Mouse (Mus musculus) frontal cortex, postnatal 14 days (tissue): ENCODE data around the gene Map2k5.

ENCODE experiments used
- DNase-seq, 2 experiments: peaks; one replicate each; pipeline ENCODE4 v3.0.0; 2022; ENCODE audit warnings: low spot score in 2 of 2

The Map2k5 gene

GRCm38 (mm10) chr9:63258768-63259167 lies 118.9 kb downstream of the Map2k5 start:
- DNase-seq: no peak

- no peak for DNase-seq
Measured at GRCm38 (mm10) chr9:63257739-63258138, 120.0 kb downstream of the Map2k5 start.

DNA sequence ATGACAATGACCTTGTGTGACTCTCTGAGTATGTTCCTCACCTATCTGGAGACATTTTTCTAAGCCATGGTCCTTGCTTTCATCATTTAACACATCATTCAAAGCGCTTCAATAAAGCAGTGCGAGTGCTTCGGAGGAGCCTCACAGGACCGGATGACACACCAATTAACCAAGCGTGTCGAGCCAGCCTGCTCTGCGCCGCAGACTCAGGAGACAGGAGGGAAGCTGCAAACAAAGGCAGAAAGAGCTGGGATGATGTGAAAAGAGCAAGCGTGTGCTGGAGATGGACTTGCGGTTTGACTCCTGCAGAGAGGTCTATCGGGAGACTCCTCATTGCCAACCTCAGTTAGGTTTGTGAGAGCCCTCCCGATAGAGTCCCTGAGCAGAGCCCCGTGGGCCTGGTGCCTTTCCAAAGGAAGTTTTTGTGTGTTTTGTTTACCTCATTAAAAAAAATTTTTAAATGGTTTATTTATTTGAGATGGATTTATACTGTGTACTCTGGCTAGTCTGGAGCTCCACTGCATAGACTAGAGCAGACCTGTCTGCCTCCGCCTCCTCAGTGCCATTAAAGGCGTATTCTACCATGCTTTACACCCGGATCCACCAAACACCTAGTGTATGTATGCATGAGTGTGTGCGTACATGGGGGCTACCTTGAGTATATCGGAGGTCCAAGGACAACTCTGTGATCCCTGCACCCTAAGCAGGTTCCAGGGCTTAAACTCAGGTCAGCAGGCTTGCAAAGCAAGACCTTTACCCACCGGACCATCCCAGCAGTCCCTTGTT lies 126.7 kb downstream of the Map2k5 start:
- DNase-seq: no peak

DNA sequence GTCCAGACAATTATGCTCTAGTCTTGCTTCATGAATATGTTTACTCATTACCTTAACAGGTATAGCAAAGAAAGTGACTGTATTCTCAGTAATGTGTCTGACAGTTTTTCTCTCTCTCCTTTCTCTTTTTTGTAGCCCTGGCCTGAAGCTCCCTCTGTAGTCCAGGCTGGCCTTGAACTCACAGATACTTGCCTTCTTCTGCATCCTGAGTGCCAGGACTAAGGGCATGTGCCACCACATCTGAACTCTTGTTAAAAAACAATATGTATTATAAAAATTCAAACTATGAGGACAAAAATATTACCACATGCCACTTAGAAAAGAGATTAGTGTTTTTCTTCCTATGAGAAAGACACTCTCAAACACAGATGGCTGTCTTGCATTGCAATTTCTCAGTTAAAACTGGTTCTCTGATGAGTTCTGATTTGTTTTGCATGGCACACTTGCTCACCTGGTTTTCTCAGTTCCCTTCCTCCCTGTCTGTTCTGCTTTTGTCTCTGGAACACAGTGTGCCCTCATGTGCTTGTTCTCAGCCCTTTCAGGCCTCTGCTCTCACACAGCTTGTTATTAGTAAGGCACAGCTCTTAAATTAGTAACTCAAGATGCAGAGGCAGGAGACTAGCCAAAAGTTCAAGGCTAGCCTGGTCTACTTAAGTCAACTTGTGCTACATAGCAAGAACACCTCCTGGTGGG lies 129.5 kb downstream of the Map2k5 start:
- no peak for DNase-seq

DNA sequence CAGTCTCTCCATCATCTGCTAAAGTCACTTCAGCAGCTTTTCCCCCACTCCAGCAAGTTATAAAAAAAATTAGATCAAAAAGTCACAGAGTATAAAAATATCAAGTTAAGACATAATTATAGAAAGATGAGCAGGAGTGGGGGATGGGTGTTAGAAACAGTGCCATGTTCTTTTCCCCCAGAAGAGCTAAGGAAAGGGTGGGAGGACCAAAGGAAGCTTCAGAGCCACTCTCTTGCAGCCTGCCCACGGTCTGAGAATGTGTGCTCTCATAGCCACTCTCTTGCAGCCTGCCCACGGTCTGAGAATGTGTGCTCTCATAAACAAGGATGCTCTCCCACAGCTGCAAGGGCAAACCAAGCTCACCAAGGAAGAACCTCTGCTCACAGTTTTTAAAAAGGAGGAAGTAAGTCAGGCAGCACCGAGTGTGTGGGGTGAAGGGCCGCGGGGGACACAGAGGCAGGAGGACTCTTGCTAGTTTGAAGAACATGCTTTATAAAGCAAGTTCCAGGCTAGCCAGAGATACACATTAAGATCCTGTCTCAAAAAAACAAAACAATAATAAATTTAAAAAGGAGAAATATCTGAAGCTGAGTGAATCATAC lies 131.0 kb downstream of the Map2k5 start:
- DNase-seq: no peak

GRCm38 (mm10) chr9:63241961-63242360 lies 135.7 kb downstream of the Map2k5 start:
- DNase-seq: no peak

DNA sequence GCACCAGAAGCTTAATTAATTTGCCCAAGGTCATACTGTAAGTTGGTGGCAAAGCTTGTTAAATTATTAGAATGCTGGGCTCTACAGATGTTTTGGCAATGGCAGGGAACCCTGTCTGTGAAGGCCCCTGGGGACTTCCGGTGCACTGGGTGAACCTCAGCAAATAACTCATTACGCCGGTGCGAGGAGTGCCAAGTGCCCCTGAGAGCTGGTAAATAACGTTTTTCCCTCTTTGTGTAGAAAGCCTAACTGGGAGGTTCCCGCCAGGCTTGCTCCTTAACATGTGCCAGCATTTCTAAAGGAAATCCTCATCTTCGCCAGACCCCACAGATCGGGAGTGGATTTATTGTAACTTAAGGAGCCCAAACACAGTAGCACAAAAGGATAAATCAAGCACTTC lies 136.5 kb downstream of the Map2k5 start:
- DNase-seq: no peak

- DNase-seq: no peak
Measured at GRCm38 (mm10) chr9:63234356-63234755, 143.3 kb downstream of the Map2k5 start.

- no peak for DNase-seq
Measured at GRCm38 (mm10) chr9:63230289-63230688, 147.4 kb downstream of the Map2k5 start.

GRCm38 (mm10) chr9:63229124-63229523 lies 148.6 kb downstream of the Map2k5 start:
- DNase-seq: no peak

DNA sequence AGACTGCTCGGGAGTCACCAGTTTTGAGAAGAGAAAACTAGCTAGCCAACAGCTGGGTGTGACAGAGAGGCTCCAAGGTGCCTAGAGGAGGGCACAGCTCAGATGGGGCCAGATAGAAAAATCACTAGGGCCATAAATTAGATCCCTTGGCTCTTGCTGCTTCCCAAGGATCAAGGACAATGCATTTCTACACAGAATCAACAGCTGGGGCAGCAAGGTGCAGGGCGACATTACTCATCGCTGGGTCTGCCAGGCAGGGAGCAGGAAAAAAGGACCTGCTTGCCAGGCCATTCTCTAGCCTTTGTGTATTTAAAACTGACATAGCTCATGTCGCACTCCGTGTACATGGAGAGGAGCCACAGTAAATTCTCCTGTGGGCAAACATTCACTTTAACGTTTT lies 155.5 kb downstream of the Map2k5 start:
- no peak for DNase-seq

- no peak for DNase-seq
Measured at GRCm38 (mm10) chr9:63219851-63220250, 157.9 kb downstream of the Map2k5 start.

GRCm38 (mm10) chr9:63215031-63215430 lies 162.7 kb downstream of the Map2k5 start:
- no peak for DNase-seq

DNA sequence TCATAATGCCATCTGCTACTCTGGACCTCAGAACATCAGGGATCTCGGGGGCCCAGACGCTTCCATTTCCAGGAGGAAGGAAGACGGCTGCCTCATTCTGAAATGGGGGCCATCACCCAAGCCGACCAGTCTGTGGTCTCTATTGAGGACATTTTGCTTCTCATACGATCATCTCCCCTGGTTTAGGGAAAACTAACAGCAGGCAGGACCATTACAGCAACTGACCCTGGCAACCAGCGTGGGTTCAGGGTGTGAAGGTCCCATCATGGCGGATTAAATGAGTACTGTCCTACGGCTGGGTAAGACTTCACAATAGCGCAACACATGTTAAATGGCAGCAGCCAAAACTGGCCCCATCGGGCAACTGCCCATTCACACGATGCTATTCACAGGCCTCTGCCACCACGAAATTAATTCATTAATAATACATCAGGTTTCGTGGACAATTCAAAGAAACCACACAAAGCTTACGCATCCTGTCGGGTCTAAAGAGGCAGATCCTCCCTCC lies 170.9 kb downstream of the Map2k5 start:
- no peak for DNase-seq

- DNase-seq: no peak
Measured at GRCm38 (mm10) chr9:63203461-63203860, 174.2 kb downstream of the Map2k5 start.

- DNase-seq: no peak
Measured at GRCm38 (mm10) chr9:63201376-63202323, 176.1 kb downstream of the Map2k5 start.

- DNase-seq: no peak
Measured at GRCm38 (mm10) chr9:63197252-63197651, 180.4 kb downstream of the Map2k5 start.

DNA sequence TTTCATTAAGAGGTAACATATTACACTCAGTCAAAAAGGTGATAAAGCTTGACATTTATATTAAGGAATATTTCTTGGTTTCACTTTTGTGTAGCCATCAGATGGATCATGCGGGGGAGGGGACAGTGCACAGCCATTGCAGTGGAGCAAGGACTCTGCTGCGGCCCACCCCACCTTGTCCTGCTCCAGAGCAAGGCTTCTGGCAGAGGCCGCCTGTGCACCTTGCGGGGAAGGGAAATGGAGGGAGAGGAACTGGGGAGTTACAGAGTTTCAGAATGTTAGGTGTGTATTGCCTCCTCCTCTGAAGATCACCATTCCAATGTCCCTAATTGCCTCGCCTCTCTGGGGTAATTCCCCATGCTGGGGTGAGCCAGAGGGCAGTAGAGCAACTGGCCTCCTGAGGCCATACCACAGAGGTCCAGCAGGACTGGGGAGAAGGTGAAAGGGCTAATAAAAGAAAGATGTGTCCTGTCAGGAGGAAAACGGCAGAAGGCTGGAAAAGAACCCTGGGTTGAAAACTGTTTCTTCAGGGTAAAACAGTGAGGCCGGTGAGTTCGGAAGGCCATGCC lies 181.5 kb downstream of the Map2k5 start:
- no peak for DNase-seq

GRCm38 (mm10) chr9:63195523-63195922 lies 182.2 kb downstream of the Map2k5 start:
- no peak for DNase-seq

DNA sequence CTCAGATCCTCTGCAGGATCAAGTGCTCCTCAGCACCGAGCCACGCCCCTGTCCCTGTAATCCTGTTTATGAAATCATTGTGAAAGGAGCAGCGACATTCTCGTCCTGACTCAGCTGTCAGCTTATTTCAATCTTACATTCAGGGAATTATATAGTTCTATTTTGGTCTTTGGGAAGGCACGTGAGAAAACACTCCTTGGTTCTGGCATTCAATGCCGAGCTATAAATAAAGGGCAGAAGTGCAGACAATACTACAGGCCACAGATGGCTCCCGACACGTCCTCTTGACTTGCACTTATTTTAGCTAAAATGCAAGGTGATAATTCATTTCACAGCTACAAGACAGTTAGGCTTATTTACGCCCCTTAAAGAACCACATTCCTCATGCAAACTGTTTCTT lies 182.9 kb downstream of the Map2k5 start:
- no peak for DNase-seq

- DNase-seq: no peak
Measured at GRCm38 (mm10) chr9:63192809-63193208, 184.9 kb downstream of the Map2k5 start.
